Mouse (Mus musculus): Measurements from ENCODE around the gene Defb36. TPM values are rescaled to one million over a fixed set of nuclear protein-coding genes. Genes with fewer than 3 reads are reported as not detected.

The Defb36 gene
- 1 to 10 TPM in 1 of 4 experiments, under 1 TPM in 1, not detected in 2; 0.86 to 1.5 TPM for total RNA-seq (2022)

- peak; percentile 67 for DNase-seq
Measured at GRCm38 (mm10) chr2:152604057-152604456, at the start of gene Defb36. Gene Defb36, plus strand, starts transcription at chr2:152604327.

- no peak for DNase-seq
Measured at GRCm38 (mm10) chr2:152556655-152557054, 47.5 kb upstream of the Defb36 start.

- no peak for DNase-seq
Measured at GRCm38 (mm10) chr2:152569038-152569437, 35.1 kb upstream of the Defb36 start, which contains the start of gene Gm17416. Gene Gm17416, plus strand, starts transcription at chr2:152569338.

- no peak for DNase-seq
Measured at GRCm38 (mm10) chr2:152569881-152570280, 34.2 kb upstream of the Defb36 start.

GRCm38 (mm10) chr2:152570313-152570712, 33.8 kb upstream of the Defb36 start:
- no peak for DNase-seq

GRCm38 (mm10) chr2:152572114-152572794, 31.9 kb upstream of the Defb36 start, which contains the start of gene Defb21:
Gene Defb21, plus strand, starts transcription at chr2:152572744.
- DNase-seq, result no peak

GRCm38 (mm10) chr2:152573484-152573883, 30.6 kb upstream of the Defb36 start:
- no peak for DNase-seq

GRCm38 (mm10) chr2:152580107-152580506, 24.0 kb upstream of the Defb36 start, which contains the start of gene Defb19:
Gene Defb19, minus strand, starts transcription at chr2:152580312.
- DNase-seq, result peak; percentile 12

- no peak for DNase-seq
Measured at GRCm38 (mm10) chr2:152580612-152581011, 23.5 kb upstream of the Defb36 start.

GRCm38 (mm10) chr2:152586926-152587560, 17.1 kb upstream of the Defb36 start:
- DNase-seq, result peak; percentile 9

GRCm38 (mm10) chr2:152588450-152588849, 15.7 kb upstream of the Defb36 start:
- DNase-seq, result no peak

GRCm38 (mm10) chr2:152589021-152589420, 15.1 kb upstream of the Defb36 start:
- no peak for DNase-seq

GRCm38 (mm10) chr2:152599299-152599698, 4.8 kb upstream of the Defb36 start, which contains the start of gene Defb45:
Gene Defb45, minus strand, starts transcription at chr2:152599399.
- DNase-seq, result no peak

GRCm38 (mm10) chr2:152600076-152600475, 4.1 kb upstream of the Defb36 start:
- DNase-seq, result no peak

- no peak for DNase-seq
Measured at GRCm38 (mm10) chr2:152601275-152601960, 2.7 kb upstream of the Defb36 start.

GRCm38 (mm10) chr2:152607746-152608145, 3.6 kb downstream of the Defb36 start:
- no peak for DNase-seq

GRCm38 (mm10) chr2:152608719-152609118, 4.6 kb downstream of the Defb36 start:
- DNase-seq, result no peak

GRCm38 (mm10) chr2:152612193-152612592, 8.1 kb downstream of the Defb36 start:
- DNase-seq, result no peak

GRCm38 (mm10) chr2:152615563-152615962, 11.4 kb downstream of the Defb36 start:
- DNase-seq, result peak; percentile 37

GRCm38 (mm10) chr2:152616470-152616869, 12.3 kb downstream of the Defb36 start:
- DNase-seq, result no peak

GRCm38 (mm10) chr2:152617374-152617773, 13.2 kb downstream of the Defb36 start:
- DNase-seq, result no peak

- no peak for DNase-seq
Measured at GRCm38 (mm10) chr2:152620367-152621134, 16.4 kb downstream of the Defb36 start.

Measured in adrenal gland, adult 8-10 months (tissue).